ENCODE assay signal across 19 mouse cellular contexts in genomic region chr9:75911542-75911941, GRCm38 (mm10).
"Had no signal": no experiment of that assay in that cellular context is flagged by ENCODE, and none has a peak within 500 bp of the region (broad histone marks: within the 10 kb centered on the region; RNA-seq: fewer than 3 reads in every experiment).

No protein-coding gene starts in this region.

- H3K4me3 ChIP-seq: limb, embryonic 12.5 days; limb, embryonic 15.5 days; neural tube, embryonic 12.5 days; neural tube, embryonic 15.5 days had no signal

- H3K27me3 ChIP-seq: limb, embryonic 12.5 days; limb, embryonic 15.5 days; neural tube, embryonic 12.5 days; neural tube, embryonic 15.5 days had no signal

- H3K9ac ChIP-seq: limb, embryonic 12.5 days; limb, embryonic 15.5 days; liver, embryonic 14.5 days; liver, postnatal 0 days; lung, embryonic 14.5 days; neural tube, embryonic 12.5 days; neural tube, embryonic 15.5 days had no signal

- H3K36me3 ChIP-seq: limb, embryonic 12.5 days; limb, embryonic 15.5 days; neural tube, embryonic 12.5 days; neural tube, embryonic 15.5 days had no signal

- H3K4me1 ChIP-seq: neural tube, embryonic 12.5 days had no signal

- H3K9me3 ChIP-seq: limb, embryonic 12.5 days; limb, embryonic 15.5 days; neural tube, embryonic 12.5 days; neural tube, embryonic 15.5 days had no signal

- ATAC-seq: liver, postnatal 0 days had no signal

- H3K27ac ChIP-seq: limb, embryonic 12.5 days; limb, embryonic 15.5 days; liver, embryonic 14.5 days; neural tube, embryonic 12.5 days; neural tube, embryonic 15.5 days had no signal

- H3K4me2 ChIP-seq: limb, embryonic 12.5 days; limb, embryonic 15.5 days; liver, embryonic 11.5 days; lung, embryonic 14.5 days; midbrain, embryonic 11.5 days; neural tube, embryonic 12.5 days; neural tube, embryonic 15.5 days had no signal

- DNase-seq: kidney, adult 18-20 months; kidney, adult 9 months; kidney, postnatal 14 days; kidney, postnatal 4 days; layer of hippocampus, adult 9-11 months; liver, postnatal 0 days; lung, embryonic 14.5 days; lung, postnatal 14 days; lung, postnatal 4 days; midbrain, embryonic 14.5 days; thymus, adult 18-20 months; thymus, postnatal 36 days had no signal
